Mouse (Mus musculus) limb, embryonic 13.5 days (tissue): ENCODE data around the gene B4galnt2. TPM values are rescaled to one million over a fixed set of nuclear protein-coding genes. Genes with fewer than 3 reads are reported as not detected.
A peak's percentile ranks its signal among the peaks of the same experiment; 100 is the strongest.
"Not testable (repeated sequence)": the region's sequence is repeated elsewhere in the genome, so short reads cannot be mapped to it uniquely, and the experiment has no call there.

Source experiments
- ATAC-seq: fragments of 200-750 bp; cut with Nextera tagmentation; 2 replicates; pipeline ENCODE4 v1.8.0; 2017; ENCODE audit warnings: low read depth, moderate number of reproducible peaks, moderate TSS enrichment; ENCODE audit not compliant: low FRiP score
- H3K27ac ChIP-seq: fragments of 300-500 bp; sonication (generic); 2 replicates; pipeline ENCODE4 v1.5.1; 2015; ENCODE audit warnings: inconsistent platforms, mild to moderate bottlenecking, moderate library complexity
- H3K27me3 ChIP-seq: fragments of 300-500 bp; sonication (generic); 2 replicates; pipeline ENCODE4 v1.6.1; 2015; ENCODE audit warnings: mild to moderate bottlenecking, inconsistent platforms
- H3K36me3 ChIP-seq: fragments of 300-500 bp; sonication (generic); 2 replicates; pipeline ENCODE4 v1.6.1; 2015; ENCODE audit warnings: inconsistent platforms, mild to moderate bottlenecking, moderate library complexity
- H3K4me1 ChIP-seq: fragments of 300-500 bp; sonication (generic); 2 replicates; pipeline ENCODE4 v1.6.1; 2015; ENCODE audit warnings: inconsistent platforms
- H3K4me2 ChIP-seq: fragments of 300-500 bp; sonication (generic); replicated peaks from 2 replicates; pipeline ENCODE4 v1.6.1; 2015; ENCODE audit warnings: inconsistent platforms, mild to moderate bottlenecking, moderate library complexity
- H3K4me3 ChIP-seq: fragments of 300-500 bp; sonication (generic); 2 replicates; pipeline ENCODE4 v1.5.1; 2015; ENCODE audit warnings: moderate library complexity, mild to moderate bottlenecking, inconsistent platforms
- H3K9ac ChIP-seq: fragments of 300-500 bp; sonication (generic); 2 replicates; pipeline ENCODE4 v1.6.1; 2015; ENCODE audit warnings: mild to moderate bottlenecking, inconsistent platforms
- H3K9me3 ChIP-seq: fragments of 300-500 bp; sonication (generic); 2 replicates; pipeline ENCODE4 v1.6.1; 2016; ENCODE audit warnings: inconsistent platforms
- WGBS: fragments of 180-500 bp; shearing (Covaris S2); methylation state at CpG from one replicate; pipeline ENCODE4 v1.1.7; 2015; 5-methylcytosine and 5-hydroxymethylcytosine counted together
- polyA plus RNA-seq: library from polyadenylated mRNA; unstranded; fragments of >200 nt; fragmentation: Nextera tagmentation; extraction: Ambion mirVana; gene quantifications from 2 replicates; pipeline ENCODE4 v1.2.1, GENCODE M21; 2015

Gene B4galnt2
- polyA plus RNA-seq = 0.19 TPM in 1 of 2 replicates, not detected in the other

DNA sequence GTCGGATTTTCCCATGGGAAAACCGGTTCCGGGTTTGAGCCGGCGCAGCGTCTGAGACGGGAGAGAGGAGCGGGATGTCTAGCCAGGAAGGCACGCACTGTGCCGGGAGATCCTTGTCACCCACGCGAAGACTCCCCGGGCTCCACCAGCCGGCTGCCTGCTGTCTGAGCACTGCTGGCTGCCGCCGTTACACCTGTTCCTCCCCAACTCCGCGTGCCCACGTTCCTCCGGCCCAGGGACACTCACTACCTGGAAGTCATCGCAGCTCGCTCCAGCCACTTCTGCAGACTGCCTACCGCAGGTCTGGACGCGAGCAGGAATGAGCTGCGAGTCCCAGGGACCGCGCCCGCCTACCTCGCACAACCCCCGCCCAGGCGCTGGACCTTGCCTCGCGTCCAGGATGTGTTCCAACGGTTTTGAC lies at the start of gene B4galnt2:
TSS of gene B4galnt2 (minus strand) at position 321 of the 421 bp plus-strand sequence.
- under 1% methylated on average over 35 of the region's 35 CpGs for WGBS
- H3K9ac ChIP-seq = no peak within 1 kb of the TSS; the same call in 1 of the 2 replicates

DNA sequence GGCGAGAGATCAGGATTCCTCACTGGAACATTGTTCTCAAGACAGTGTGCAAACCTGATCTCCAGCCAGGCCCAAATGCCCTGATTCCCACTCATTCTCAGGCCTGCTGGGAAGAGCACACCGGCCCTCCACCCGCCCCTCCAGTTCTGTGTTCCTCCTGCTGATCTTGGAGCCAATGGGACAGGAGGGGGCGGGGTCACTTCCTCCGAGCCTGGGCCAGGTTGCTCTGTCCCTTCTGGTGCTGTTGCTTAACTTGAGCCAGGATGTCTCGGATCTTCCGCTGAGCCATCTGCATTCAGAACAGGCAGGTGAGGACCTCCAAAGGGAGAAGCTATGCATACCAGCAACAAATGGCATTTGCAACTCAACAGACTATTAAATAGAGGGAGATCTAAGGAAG lies 48.6 kb upstream of the B4galnt2 start:
- no peaks in the 10 kb centered on the region for H3K4me1 ChIP-seq
- H3K27me3 ChIP-seq = no peaks in the 10 kb centered on the region
- H3K4me3 ChIP-seq = no peak overlapping the region
- no peak for ATAC-seq
- H3K27ac ChIP-seq = no peak overlapping the region
- peaks cover 96% of the 10 kb centered on the region for H3K36me3 ChIP-seq
- WGBS = 74% methylated on average over 7 of the region's 7 CpGs
- no peak overlapping the region for H3K9ac ChIP-seq
- H3K9me3 ChIP-seq = no peaks in the 10 kb centered on the region
- H3K4me2 ChIP-seq = no peak overlapping the region

More for the DNA sequence above, at the start of gene B4galnt2:
- Histone ChIP-seq H3K4me3 (peak within 1 kb of the TSS; percentile 24), H3K27ac (no peak within 1 kb of the TSS), H3K4me2 (peak within 1 kb of the TSS; percentile 51), H3K9me3 (no peaks in the 10 kb centered on the region), H3K27me3 (peaks cover 86% of the 10 kb centered on the region), H3K4me1 (peaks cover 18% of the 10 kb centered on the region), H3K36me3 (no peaks in the 10 kb centered on the region)
- ATAC-seq = no peak

DNA sequence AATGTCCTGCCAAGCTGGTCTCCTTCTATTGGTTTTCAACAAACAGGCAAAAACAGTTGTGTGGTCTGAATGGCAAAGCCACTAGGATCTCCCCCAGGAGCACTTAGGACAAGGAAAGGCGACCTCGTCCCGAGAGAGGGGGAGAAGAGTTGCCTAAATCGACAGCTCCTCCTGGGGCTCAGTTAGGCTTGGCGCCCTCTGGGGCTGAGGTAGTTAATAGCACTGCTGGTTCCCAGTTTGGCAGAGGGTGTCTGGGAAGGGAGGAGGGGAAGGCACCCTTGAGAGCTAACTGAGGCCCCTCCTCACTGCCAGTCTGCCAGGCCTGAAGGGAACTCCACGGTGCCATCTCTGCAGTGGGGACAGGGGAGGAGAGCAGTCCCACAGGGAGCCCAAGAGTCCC lies 44.5 kb upstream of the B4galnt2 start:
- Histone ChIP-seq H3K9ac (no peak overlapping the region), H3K36me3 (peaks cover 61% of the 10 kb centered on the region), H3K27ac (no peak overlapping the region), H3K9me3 (no peaks in the 10 kb centered on the region), H3K4me2 (no peak overlapping the region), H3K4me3 (no peak overlapping the region), H3K4me1 (no peaks in the 10 kb centered on the region), H3K27me3 (no peaks in the 10 kb centered on the region)
- 69% methylated on average over 6 of the region's 6 CpGs for WGBS
- no peak for ATAC-seq

DNA sequence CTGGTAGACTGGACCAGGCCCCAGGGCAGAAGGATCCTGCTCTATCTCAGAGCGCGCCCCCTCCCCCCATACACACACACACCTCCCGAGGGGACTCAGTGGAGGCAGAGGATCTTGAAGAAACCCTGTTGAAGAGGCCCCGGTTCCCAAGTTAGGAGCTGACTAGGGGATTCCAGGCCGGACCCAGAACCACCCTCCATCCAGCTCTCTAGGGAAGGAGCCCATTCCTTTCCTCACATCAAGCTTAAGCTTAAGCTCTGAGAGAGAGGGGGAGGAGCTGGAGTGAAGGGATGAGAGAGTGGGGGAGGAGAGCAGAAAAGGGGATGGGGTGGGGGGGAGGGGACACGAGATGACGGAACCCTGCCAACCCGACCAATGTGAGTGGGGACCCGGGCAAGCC lies 43.6 kb upstream of the B4galnt2 start:
- 72% methylated on average over 9 of the region's 9 CpGs for WGBS
- no peaks in the 10 kb centered on the region for H3K4me1 ChIP-seq
- H3K4me2 ChIP-seq = no peak overlapping the region
- H3K4me3 ChIP-seq = no peak overlapping the region
- peaks cover 53% of the 10 kb centered on the region for H3K36me3 ChIP-seq
- H3K9ac ChIP-seq = no peak overlapping the region
- no peak overlapping the region for H3K27ac ChIP-seq
- no peak for ATAC-seq
- H3K9me3 ChIP-seq = 0 out of 2 replicates have a peak, but pooled peaks cover 4% of the 10 kb centered on the region
- H3K27me3 ChIP-seq = no peaks in the 10 kb centered on the region

DNA sequence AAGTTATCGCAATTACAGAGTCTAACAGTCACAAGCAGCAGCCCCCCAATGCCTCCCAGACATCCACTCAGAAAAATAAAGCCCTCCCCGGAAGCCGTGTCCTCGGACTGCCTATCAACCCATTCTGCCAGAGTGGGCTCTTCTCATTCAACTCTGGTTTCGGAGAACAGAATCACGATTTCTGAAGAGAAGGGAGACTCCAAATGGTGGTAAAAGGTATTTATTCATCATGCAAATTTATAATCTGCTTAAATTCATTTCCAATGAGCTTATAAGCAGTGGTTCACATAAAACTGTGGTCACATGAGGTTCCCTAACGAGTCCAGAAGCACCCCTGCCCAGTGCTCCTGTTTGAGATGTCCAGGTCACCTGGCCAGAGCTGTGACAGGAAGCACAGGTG lies 42.7 kb upstream of the B4galnt2 start:
- no peak overlapping the region for H3K4me3 ChIP-seq
- H3K4me1 ChIP-seq = no peaks in the 10 kb centered on the region
- no peak overlapping the region for H3K9ac ChIP-seq
- no peak overlapping the region for H3K4me2 ChIP-seq
- no peaks in the 10 kb centered on the region for H3K27me3 ChIP-seq
- 84% methylated on average over 7 of the region's 7 CpGs for WGBS
- H3K9me3 ChIP-seq = 0 out of 2 replicates have a peak, but pooled peaks cover 4% of the 10 kb centered on the region
- peaks cover 44% of the 10 kb centered on the region for H3K36me3 ChIP-seq
- no peak overlapping the region for H3K27ac ChIP-seq
- no peak for ATAC-seq

DNA sequence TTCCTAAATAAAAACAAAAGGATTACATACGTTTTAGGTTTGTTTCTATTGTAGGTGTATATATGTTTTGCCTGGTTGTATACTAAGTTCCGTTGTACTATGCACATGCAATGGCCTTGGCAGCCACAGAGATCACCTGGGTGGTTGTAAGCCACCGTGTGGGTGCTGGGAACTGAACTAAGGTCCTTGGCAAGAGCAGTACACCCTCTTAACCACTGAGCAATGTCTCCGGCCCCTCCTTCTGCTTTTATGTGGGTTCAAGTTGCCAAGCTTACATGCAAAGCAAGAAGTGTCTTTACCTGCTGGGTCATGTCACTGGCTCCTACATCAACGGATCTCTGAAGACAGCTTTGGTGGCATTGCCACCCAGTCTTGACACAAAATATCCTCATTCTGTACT lies 38.6 kb upstream of the B4galnt2 start:
- H3K9ac ChIP-seq = no peak overlapping the region
- no peak for ATAC-seq
- H3K27me3 ChIP-seq = no peaks in the 10 kb centered on the region
- peaks cover 6% of the 10 kb centered on the region for H3K36me3 ChIP-seq
- WGBS = 86% methylated on average over 5 of the region's 5 CpGs
- no peaks in the 10 kb centered on the region for H3K4me1 ChIP-seq
- H3K27ac ChIP-seq = no peak overlapping the region
- no peak overlapping the region for H3K4me3 ChIP-seq
- H3K9me3 ChIP-seq = 0 out of 2 replicates have a peak, but pooled peaks cover 4% of the 10 kb centered on the region
- H3K4me2 ChIP-seq = no peak overlapping the region

DNA sequence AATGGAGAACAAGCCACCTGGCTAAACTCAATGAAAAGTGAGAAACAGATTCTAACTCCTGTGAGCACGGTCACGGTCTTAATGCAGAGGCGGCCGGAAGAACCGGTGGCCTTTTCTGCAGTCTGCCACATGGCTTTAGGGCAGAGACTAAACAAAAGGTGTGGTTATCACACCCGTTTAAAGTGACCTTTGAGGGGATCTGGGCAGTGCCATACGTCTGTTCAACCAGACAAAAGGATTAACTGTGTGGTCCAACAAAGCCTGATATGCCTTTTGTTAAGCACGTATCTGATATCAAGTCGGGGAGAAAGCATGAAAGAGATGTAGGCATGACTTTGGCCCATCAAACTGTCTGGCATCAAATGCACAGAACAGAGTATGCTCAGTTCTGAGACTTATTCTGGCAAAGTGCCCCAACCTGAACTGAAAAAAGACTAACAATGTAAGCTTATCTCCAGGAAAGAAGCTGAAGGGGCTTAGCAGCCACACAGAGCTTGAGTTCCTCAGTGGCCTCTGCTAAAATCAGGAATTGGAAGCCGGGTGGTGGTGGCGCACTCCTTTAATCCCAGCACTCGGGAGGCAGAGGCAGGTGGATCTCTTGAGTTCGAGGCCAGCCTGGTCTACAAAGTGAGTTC lies 31.3 kb upstream of the B4galnt2 start:
- H3K27ac ChIP-seq = no peak overlapping the region
- H3K4me2 ChIP-seq = no peak overlapping the region
- H3K9me3 ChIP-seq = 0 out of 2 replicates have a peak, but pooled peaks cover 3% of the 10 kb centered on the region
- no peak for ATAC-seq
- WGBS = 77% methylated on average over 13 of the region's 13 CpGs
- no peaks in the 10 kb centered on the region for H3K4me1 ChIP-seq
- H3K36me3 ChIP-seq = no peaks in the 10 kb centered on the region
- no peak overlapping the region for H3K9ac ChIP-seq
- no peak overlapping the region for H3K4me3 ChIP-seq
- H3K27me3 ChIP-seq = no peaks in the 10 kb centered on the region

DNA sequence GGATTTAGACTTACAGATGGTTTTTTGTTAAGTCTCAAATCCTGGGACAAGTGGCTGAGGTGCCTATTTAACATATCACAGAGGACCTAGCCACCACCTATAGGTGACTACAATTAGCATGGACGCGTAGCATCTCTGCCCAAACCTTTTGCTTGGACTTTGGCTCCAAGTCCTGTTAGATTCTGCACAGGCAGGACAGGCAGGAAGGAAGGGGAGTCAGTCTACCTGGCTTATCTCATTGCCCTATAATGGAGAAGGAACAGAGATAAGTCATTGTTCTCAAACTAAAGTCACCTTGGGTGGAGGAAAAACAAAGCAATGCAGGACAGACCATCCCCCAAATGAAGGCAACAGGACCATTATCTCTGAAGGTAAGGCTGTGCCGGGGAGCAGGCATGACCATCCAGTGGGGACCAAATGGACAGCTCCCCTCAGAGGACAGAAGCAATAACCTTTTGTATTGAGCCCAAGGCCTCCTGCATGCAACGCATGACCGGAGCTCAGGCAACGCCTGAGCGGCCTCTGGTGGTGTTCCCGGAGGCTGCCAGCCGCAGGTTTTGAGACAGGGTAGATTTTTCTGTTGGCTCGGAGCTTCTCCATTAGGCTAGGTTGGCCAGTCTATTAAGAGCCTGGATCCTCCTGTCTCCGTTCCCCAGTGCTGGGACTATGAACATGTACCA lies 25.3 kb upstream of the B4galnt2 start:
- H3K4me3 ChIP-seq = no peak overlapping the region
- no peak for ATAC-seq
- H3K4me1 ChIP-seq = no peaks in the 10 kb centered on the region
- H3K9ac ChIP-seq = no peak overlapping the region
- H3K27ac ChIP-seq = no peak overlapping the region
- H3K36me3 ChIP-seq = no peaks in the 10 kb centered on the region
- WGBS = 32% methylated on average over 11 of the region's 11 CpGs
- no peak overlapping the region for H3K4me2 ChIP-seq
- H3K9me3 ChIP-seq = 0 out of 2 replicates have a peak, but pooled peaks cover 3% of the 10 kb centered on the region
- H3K27me3 ChIP-seq = no peaks in the 10 kb centered on the region

DNA sequence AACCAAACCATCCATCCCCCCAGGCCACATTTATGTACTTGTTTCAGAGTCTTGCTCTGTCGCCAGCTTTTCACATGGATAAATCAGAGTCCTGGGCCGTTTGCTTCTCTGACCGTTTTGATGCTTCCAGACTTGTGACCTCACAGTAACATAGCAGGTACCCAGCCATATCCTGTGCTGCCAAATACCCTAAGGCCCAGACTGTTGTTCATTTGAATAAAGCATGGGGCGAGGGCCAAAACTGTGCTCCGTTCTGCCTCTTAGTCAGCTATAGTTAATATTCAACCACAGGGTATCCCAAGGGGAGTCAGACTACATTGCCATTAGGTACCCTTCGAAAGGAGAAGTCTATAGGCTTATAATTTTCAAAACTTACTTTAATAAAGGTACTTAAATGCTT lies 21.7 kb upstream of the B4galnt2 start:
- no peaks in the 10 kb centered on the region for H3K27me3 ChIP-seq
- no peaks in the 10 kb centered on the region for H3K9me3 ChIP-seq
- no peak overlapping the region for H3K4me2 ChIP-seq
- no peak overlapping the region for H3K27ac ChIP-seq
- 82% methylated on average over 6 of the region's 6 CpGs for WGBS
- no peak overlapping the region for H3K9ac ChIP-seq
- ATAC-seq = no peak
- H3K4me1 ChIP-seq = no peaks in the 10 kb centered on the region
- H3K36me3 ChIP-seq = no peaks in the 10 kb centered on the region
- no peak overlapping the region for H3K4me3 ChIP-seq

DNA sequence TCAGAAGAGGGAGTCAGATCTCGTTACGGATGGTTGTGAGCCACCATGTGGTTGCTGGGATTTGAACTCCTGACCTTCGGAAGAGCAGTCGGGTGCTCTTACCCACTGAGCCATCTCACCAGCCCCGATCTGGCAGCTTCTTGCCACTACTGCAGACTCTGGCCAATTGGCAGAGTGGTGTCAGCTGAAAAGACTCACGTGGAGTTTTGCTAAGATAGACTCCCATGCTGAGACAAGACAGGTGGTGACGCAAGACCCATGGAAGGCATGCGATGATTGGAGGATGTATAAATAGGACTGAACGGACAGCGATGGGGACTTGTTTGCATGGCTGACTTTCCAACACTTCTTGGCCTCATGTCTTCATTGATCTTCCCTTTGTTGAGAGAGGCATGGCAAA lies 17.5 kb upstream of the B4galnt2 start:
- H3K4me1 ChIP-seq, H3K36me3 ChIP-seq, H3K4me2 ChIP-seq, H3K27me3 ChIP-seq, ATAC-seq, H3K4me3 ChIP-seq, H3K27ac ChIP-seq, H3K9ac ChIP-seq, H3K9me3 ChIP-seq: not testable (repeated sequence)
- 88% methylated on average over 8 of the region's 10 CpGs for WGBS

DNA sequence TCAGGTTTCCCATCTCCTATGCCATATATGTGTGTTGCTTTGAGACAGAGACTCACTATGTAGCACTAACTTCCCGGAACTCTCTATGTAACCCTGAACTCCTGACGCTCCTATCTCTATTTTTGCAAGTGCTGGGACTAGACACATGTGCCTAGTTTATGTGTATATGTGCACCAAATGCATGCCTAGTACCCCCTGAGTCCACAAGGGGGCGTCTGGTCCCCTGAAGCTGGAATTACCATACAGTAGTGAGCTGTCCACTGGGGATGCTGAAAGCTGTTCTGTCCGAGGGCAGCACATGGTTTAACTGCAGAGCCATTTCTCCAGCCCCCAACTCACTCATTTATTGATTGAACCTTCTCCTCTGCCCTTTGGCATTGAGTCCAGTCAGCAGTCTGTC lies 11.7 kb upstream of the B4galnt2 start:
- H3K27ac ChIP-seq = no peak overlapping the region
- peaks cover 15% of the 10 kb centered on the region for H3K9me3 ChIP-seq
- no peak overlapping the region for H3K4me3 ChIP-seq
- no peak overlapping the region for H3K9ac ChIP-seq
- no peaks in the 10 kb centered on the region for H3K36me3 ChIP-seq
- H3K4me1 ChIP-seq = no peaks in the 10 kb centered on the region
- 67% methylated on average over 4 of the region's 4 CpGs for WGBS
- no peak overlapping the region for H3K4me2 ChIP-seq
- no peak for ATAC-seq
- peaks cover 14% of the 10 kb centered on the region for H3K27me3 ChIP-seq

DNA sequence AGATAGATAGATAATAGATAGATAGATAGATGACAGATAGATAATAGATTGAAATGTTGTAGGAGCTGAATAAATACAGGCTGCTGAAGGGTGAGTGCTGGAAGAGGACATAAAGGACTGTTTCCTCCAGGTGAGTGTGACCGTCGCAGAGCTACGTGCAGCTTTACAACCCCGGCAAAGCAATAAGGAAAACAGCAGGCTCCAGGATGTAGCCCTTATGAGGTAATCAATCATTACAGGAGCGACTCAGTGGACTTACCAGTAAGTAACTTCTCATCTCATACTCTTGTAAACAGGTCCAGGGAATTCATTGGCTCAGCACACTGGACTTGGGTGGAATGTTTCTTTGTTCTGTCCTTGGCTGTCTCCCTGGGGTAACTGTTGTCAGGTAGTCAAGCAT lies 11.3 kb upstream of the B4galnt2 start:
- peaks cover 14% of the 10 kb centered on the region for H3K27me3 ChIP-seq
- no peak overlapping the region for H3K4me3 ChIP-seq
- WGBS = 70% methylated on average over 5 of the region's 5 CpGs
- no peaks in the 10 kb centered on the region for H3K36me3 ChIP-seq
- no peaks in the 10 kb centered on the region for H3K4me1 ChIP-seq
- H3K9me3 ChIP-seq = peaks cover 15% of the 10 kb centered on the region
- no peak overlapping the region for H3K27ac ChIP-seq
- no peak overlapping the region for H3K9ac ChIP-seq
- no peak for ATAC-seq
- no peak overlapping the region for H3K4me2 ChIP-seq
